In genomic region chr11:47568488-47568887, GRCm38 (mm10) we compare ENCODE assay signal across 24 mouse cellular contexts.
DNase-seq lines count a peak whose midpoint lies in the region; ATAC-seq and TF ChIP-seq lines count a peak whose summit lies in the region.
"Had no signal": no experiment of that assay in that cellular context is flagged by ENCODE, and none has a peak within 500 bp of the region (broad histone marks: within the 10 kb centered on the region; RNA-seq: fewer than 3 reads in every experiment).

No protein-coding gene starts in this region.

- no peak for TF ChIP-seq POLR2A in kidney, adult 2 months (IDR thresholded peaks at IDR 0.05; ENCODE audit: low read depth, low read length)
- TF ChIP-seq POLR2A in thymus, adult 2 months (IDR thresholded peaks at IDR 0.05; ENCODE audit: control insufficient read depth, extremely low read depth, insufficient read depth, low read length, poor library complexity), result no peak

- H3K4me2 ChIP-seq in kidney, embryonic 15.5 days, result no peak overlapping the region
- H3K4me2 ChIP-seq in kidney, embryonic 14.5 days (replicated peaks; ENCODE audit: low read depth, low read length), result no peak overlapping the region
- H3K4me2 ChIP-seq: heart, embryonic 11.5 days; hindbrain, embryonic 12.5 days had no signal

- no peak overlapping the region for H3K9ac ChIP-seq in kidney, embryonic 15.5 days
- H3K9ac ChIP-seq in kidney, embryonic 14.5 days (ENCODE audit: low read depth, low read length), result no peak overlapping the region
- H3K9ac ChIP-seq: forebrain, postnatal 0 days; hindbrain, embryonic 12.5 days had no signal

- 32% methylated on average over 1 of the region's 1 CpGs for WGBS in kidney, adult 2 months
- WGBS in kidney, embryonic 15.5 days, result 76% methylated on average over 1 of the region's 1 CpGs
- 73% methylated on average over 1 of the region's 1 CpGs for whole genome bisulfite sequencing in kidney, embryonic 14.5 days
- WGBS in thymus, adult 2 months, result 92% methylated on average over 1 of the region's 1 CpGs

- no peak overlapping the region for H3K4me3 ChIP-seq in kidney, adult 2 months (ENCODE audit: insufficient read depth, low read depth, low read length)
- no peak overlapping the region for H3K4me3 ChIP-seq in kidney, embryonic 15.5 days (replicated peaks)
- H3K4me3 ChIP-seq in kidney, embryonic 14.5 days (ENCODE audit: low read length), result no peak overlapping the region
- no peak overlapping the region for H3K4me3 ChIP-seq in thymus, adult 2 months (ENCODE audit: control insufficient read depth, insufficient read depth, low read length)
- H3K4me3 ChIP-seq: forebrain, embryonic 10.5 days; gastrocnemius, adult 2 months; hindbrain, embryonic 12.5 days had no signal

- H3K9me3 ChIP-seq in kidney, embryonic 15.5 days (replicated peaks), result no peaks in the 10 kb centered on the region
- no peaks in the 10 kb centered on the region for H3K9me3 ChIP-seq in kidney, embryonic 14.5 days (ENCODE audit: control insufficient read depth, low read length)
- H3K9me3 ChIP-seq: forebrain, embryonic 10.5 days; G1E; hindbrain, embryonic 12.5 days had no signal

- H3K4me1 ChIP-seq in kidney, adult 2 months (ENCODE audit: control insufficient read depth, insufficient read depth, low read length), result peaks cover 2% of the 10 kb centered on the region; the same call in 1 of the 2 replicates
- no peaks in the 10 kb centered on the region for H3K4me1 ChIP-seq in kidney, embryonic 15.5 days
- no peaks in the 10 kb centered on the region for H3K4me1 ChIP-seq in kidney, embryonic 14.5 days (ENCODE audit: control insufficient read depth, insufficient read depth, low read length)
- H3K4me1 ChIP-seq in thymus, adult 2 months (replicated peaks; ENCODE audit: control insufficient read depth, insufficient read depth, low read length), result no peaks in the 10 kb centered on the region
- H3K4me1 ChIP-seq: forebrain, embryonic 10.5 days; hindbrain, embryonic 12.5 days had no signal

- no peaks in the 10 kb centered on the region for H3K36me3 ChIP-seq in kidney, adult 2 months (ENCODE audit: control insufficient read depth, insufficient read depth, low read length)
- no peaks in the 10 kb centered on the region for H3K36me3 ChIP-seq in kidney, embryonic 15.5 days
- no peaks in the 10 kb centered on the region for H3K36me3 ChIP-seq in kidney, embryonic 14.5 days (ENCODE audit: control insufficient read depth, insufficient read depth, low read length)
- H3K36me3 ChIP-seq in thymus, adult 2 months (ENCODE audit: control insufficient read depth, insufficient read depth, low read length), result no peaks in the 10 kb centered on the region
- H3K36me3 ChIP-seq: forebrain, embryonic 10.5 days; G1E; hindbrain, embryonic 12.5 days had no signal

- H3K27me3 ChIP-seq in kidney, adult 2 months (replicated peaks; ENCODE audit: control insufficient read depth, insufficient read depth, low read length), result no peaks in the 10 kb centered on the region
- H3K27me3 ChIP-seq in kidney, embryonic 15.5 days, result no peaks in the 10 kb centered on the region
- no peaks in the 10 kb centered on the region for H3K27me3 ChIP-seq in kidney, embryonic 14.5 days (ENCODE audit: control insufficient read depth, insufficient read depth, low read length)
- no peaks in the 10 kb centered on the region for H3K27me3 ChIP-seq in thymus, adult 2 months (ENCODE audit: control insufficient read depth, insufficient read depth, low read length)
- H3K27me3 ChIP-seq: CH12.LX; hindbrain, embryonic 12.5 days; Patski had no signal

- TF ChIP-seq CTCF in kidney, adult 2 months (conservative IDR thresholded peaks at IDR 0.05; ENCODE audit: insufficient read depth, insufficient read length, low read depth, low read length), result no peak
- no peak for TF ChIP-seq CTCF in thymus, adult 2 months (IDR thresholded peaks at IDR 0.05; ENCODE audit: borderline replicate concordance, control insufficient read depth, extremely low read depth, insufficient read depth, low read length, poor library complexity)

- H3K27ac ChIP-seq in kidney, adult 2 months (ENCODE audit: insufficient read depth, low read depth, low read length), result no peak overlapping the region
- no peak overlapping the region for H3K27ac ChIP-seq in kidney, embryonic 15.5 days
- no peak overlapping the region for H3K27ac ChIP-seq in kidney, embryonic 14.5 days (ENCODE audit: low read depth, low read length)
- no peak overlapping the region for H3K27ac ChIP-seq in thymus, adult 2 months (ENCODE audit: control insufficient read depth, insufficient read depth, low read length)
- H3K27ac ChIP-seq: forebrain, embryonic 10.5 days; gastrocnemius, adult 2 months; hindbrain, embryonic 12.5 days had no signal

- peak; percentile 81 for ATAC-seq in kidney, embryonic 15.5 days (replicated peaks; ENCODE audit: low FRiP score)
- no peak; the same call in 1 of the 2 replicates for ATAC-seq in kidney, embryonic 14.5 days (ENCODE audit: low FRiP score, low TSS enrichment)
- ATAC-seq: forebrain, embryonic 14.5 days; forebrain, postnatal 0 days; Patski had no signal

- peak; percentile 80 for DNase-seq in kidney, adult 2 months
- no peak for DNase-seq in kidney, postnatal 10 days
- DNase-seq in kidney, postnatal 36 days, result peak; percentile 2 to 30
- no peak for DNase-seq in thymus, adult 2 months
- no peak for DNase-seq in thymus, postnatal 0 days (ENCODE audit: low spot score)
- DNase-seq: adrenal gland, postnatal 10 days; adrenal gland, postnatal 36 days; B cell, adult 2 months; cerebellum, adult 18-20 months; cerebellum, adult 9-10 months; cerebellum, postnatal 14 days; forebrain, postnatal 0 days; gastrocnemius, adult 2 months; gastrocnemius, postnatal 14 days; heart, adult 11 months had no signal

Comparison
In these comparisons a context has a peak if more than half of its experiments do, and no peak if none do; other contexts are left out.
1. DNase-seq: peak in kidney, adult 2 months (single experiment) and kidney, postnatal 36 days (2 of 2); none in kidney, postnatal 10 days (single experiment), thymus, adult 2 months (single experiment) and thymus, postnatal 0 days (single experiment).